Mouse (Mus musculus) erythroblast, embryonic 14.5 days (primary cell): ENCODE results near the gene Olfr987.

ENCODE experiments used
- GATA1 ChIP-seq: IDR thresholded peaks from 2 replicates; pipeline ENCODE4 v1.6.1; 2012; ENCODE audit warnings: low read length, inconsistent platforms, mixed read lengths
- TAL1 ChIP-seq: IDR thresholded peaks from 3 replicates; pipeline ENCODE4 v1.6.1; 2012; ENCODE audit warnings: low read length, inconsistent platforms, mixed read lengths

- no peak for TF ChIP-seq GATA1
- TF ChIP-seq TAL1 = no peak
Observed at GRCm38 (mm10) chr2:85283631-85284466, 55.3 kb downstream of the Olfr987 start.
